Mouse (Mus musculus) bone marrow, adult 2 months (tissue): ENCODE data around the gene Dusp1. TPM values are rescaled to one million over a fixed set of nuclear protein-coding genes. Genes with fewer than 3 reads are reported as not detected.

Experiments used
- H3K27ac ChIP-seq: fragments of 200-500 bp; 2 replicates; pipeline ENCODE4 v1.5.1; 2012; ENCODE audit warnings: low read depth, mild to moderate bottlenecking, control low read depth, inconsistent platforms, low read length; ENCODE audit not compliant: control insufficient read depth, poor library complexity, insufficient read depth
- H3K4me1 ChIP-seq: fragments of 200-500 bp; 2 replicates; pipeline ENCODE4 v1.6.1; 2011; ENCODE audit warnings: low read length; ENCODE audit not compliant: control insufficient read depth, insufficient read depth
- H3K4me3 ChIP-seq: fragments of 200-500 bp; replicated peaks from 2 replicates; pipeline ENCODE3; 2011; ENCODE audit warnings: mild to moderate bottlenecking, low read depth, low read length, control low read depth; ENCODE audit not compliant: control insufficient read depth
- CTCF ChIP-seq: fragments of 200-500 bp; IDR thresholded peaks from 2 replicates; pipeline ENCODE4 v1.5.1; 2011; ENCODE audit warnings: low read length, control low read depth; ENCODE audit not compliant: control insufficient read depth, insufficient read depth
- POLR2A ChIP-seq: fragments of 200-500 bp; IDR thresholded peaks from 2 replicates; pipeline ENCODE4 v1.6.1; 2011; ENCODE audit warnings: low read depth, mild to moderate bottlenecking, control low read depth, low read length, borderline replicate concordance; ENCODE audit not compliant: control insufficient read depth
- WGBS: fragments of 180-500 bp; shearing (Covaris S2); methylation state at CpG from one replicate; pipeline ENCODE4 v1.1.7; 2018; 5-methylcytosine and 5-hydroxymethylcytosine counted together
- polyA plus RNA-seq: library from polyadenylated mRNA; stranded (reverse); fragments of >200 nt; gene quantifications from 2 replicates; pipeline ENCODE4 v1.2.4, GENCODE M21; 2011; ENCODE audit warnings: low replicate concordance; ENCODE audit not compliant: missing spikeins, insufficient read depth, insufficient read length

Gene Dusp1
- polyA plus RNA-seq, 1 experiment: 37.7 TPM

DNA sequence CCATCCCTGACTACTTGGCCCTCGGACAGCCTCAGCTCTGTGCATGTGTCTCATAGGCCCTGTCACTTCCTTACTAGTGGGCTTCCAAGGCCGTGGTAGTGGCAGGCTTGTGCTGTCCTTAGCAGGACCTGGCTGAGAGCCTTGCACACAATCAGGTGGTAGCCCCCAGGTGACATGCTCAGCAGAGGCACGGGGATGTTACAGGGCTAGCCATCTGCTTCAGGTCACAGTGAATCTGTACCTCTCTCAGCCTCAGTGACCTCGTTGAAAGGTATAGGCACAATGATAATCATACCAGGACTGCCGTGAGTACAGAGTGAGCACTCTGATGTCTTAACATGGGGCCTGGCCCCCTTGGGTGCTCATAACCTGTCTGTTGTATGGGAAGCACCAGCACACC, 12.8 kb upstream of the Dusp1 start:
- Histone ChIP-seq H3K4me3 (no peak overlapping the region), H3K27ac (no peak overlapping the region), H3K4me1 (peaks cover 3% of the 10 kb centered on the region; the same call in 1 of the 2 replicates)
- WGBS: 83% methylated on average over 5 of the region's 5 CpGs
- TF ChIP-seq CTCF (no peak), POLR2A (no peak)

DNA sequence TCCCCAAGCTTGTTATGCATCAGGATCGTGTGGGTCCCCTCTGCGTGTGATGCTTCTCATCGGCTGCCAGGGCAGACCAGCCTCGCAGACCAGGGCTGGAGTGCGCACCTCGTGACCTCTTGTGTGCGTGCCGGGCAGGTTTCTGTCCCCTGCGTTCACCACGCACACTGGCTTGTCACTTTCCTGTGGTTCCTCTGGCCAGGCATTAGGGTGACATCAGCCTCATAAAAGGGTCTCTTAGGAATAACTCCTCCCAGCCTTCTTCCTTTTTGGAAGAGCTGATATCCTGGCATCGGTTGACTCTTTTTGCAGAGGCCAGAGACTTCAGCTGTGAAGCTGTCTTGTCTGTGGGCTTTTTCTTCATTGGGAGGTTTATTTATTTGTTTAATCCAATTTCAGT, 12.2 kb upstream of the Dusp1 start:
- no peak overlapping the region for H3K4me3 ChIP-seq
- no peak overlapping the region for H3K27ac ChIP-seq
- 92% methylated on average over 11 of the region's 11 CpGs for WGBS
- peaks cover 3% of the 10 kb centered on the region; the same call in 1 of the 2 replicates for H3K4me1 ChIP-seq
- no peak for TF ChIP-seq POLR2A
- TF ChIP-seq CTCF: no peak

DNA sequence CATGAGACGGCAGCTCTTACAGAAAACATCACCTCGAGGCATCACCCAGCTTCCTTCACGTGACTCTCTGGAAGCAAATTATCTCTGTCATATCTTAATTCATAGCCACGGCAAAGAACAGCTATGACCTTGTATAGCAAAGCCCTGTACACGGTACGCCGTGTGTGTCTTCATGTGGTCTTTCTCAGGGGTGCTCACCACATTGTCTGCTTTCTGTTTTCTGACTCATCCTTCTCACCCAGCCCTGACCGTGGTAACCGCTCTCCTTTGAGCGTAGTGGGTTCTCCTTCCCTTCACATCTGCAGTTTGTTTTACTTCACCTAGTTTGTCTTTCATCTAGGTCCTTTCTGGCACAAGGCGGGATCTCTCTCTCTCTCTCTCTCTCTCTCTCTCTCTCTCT, 10.3 kb upstream of the Dusp1 start:
- no peak overlapping the region for H3K4me3 ChIP-seq
- no peak overlapping the region for H3K27ac ChIP-seq
- TF ChIP-seq CTCF (no peak), POLR2A (no peak)
- peaks cover 3% of the 10 kb centered on the region; the same call in 1 of the 2 replicates for H3K4me1 ChIP-seq
- 79% methylated on average over 11 of the region's 11 CpGs for WGBS

- H3K27ac ChIP-seq: no peak overlapping the region
- 56% methylated on average over 3 of the region's 3 CpGs for WGBS
- TF ChIP-seq CTCF (no peak), POLR2A (no peak)
- peaks cover 3% of the 10 kb centered on the region; the same call in 1 of the 2 replicates for H3K4me1 ChIP-seq
- no peak overlapping the region for H3K4me3 ChIP-seq
Observed at GRCm38 (mm10) chr17:26571377-26571776, 9.4 kb upstream of the Dusp1 start.

GRCm38 (mm10) chr17:26570651-26571118, 8.8 kb upstream of the Dusp1 start:
- TF ChIP-seq CTCF (no peak), POLR2A (no peak)
- H3K27ac ChIP-seq: no peak overlapping the region
- no peak overlapping the region for H3K4me3 ChIP-seq
- peaks cover 3% of the 10 kb centered on the region; the same call in 1 of the 2 replicates for H3K4me1 ChIP-seq
- WGBS: 45% methylated on average over 11 of the region's 11 CpGs

DNA sequence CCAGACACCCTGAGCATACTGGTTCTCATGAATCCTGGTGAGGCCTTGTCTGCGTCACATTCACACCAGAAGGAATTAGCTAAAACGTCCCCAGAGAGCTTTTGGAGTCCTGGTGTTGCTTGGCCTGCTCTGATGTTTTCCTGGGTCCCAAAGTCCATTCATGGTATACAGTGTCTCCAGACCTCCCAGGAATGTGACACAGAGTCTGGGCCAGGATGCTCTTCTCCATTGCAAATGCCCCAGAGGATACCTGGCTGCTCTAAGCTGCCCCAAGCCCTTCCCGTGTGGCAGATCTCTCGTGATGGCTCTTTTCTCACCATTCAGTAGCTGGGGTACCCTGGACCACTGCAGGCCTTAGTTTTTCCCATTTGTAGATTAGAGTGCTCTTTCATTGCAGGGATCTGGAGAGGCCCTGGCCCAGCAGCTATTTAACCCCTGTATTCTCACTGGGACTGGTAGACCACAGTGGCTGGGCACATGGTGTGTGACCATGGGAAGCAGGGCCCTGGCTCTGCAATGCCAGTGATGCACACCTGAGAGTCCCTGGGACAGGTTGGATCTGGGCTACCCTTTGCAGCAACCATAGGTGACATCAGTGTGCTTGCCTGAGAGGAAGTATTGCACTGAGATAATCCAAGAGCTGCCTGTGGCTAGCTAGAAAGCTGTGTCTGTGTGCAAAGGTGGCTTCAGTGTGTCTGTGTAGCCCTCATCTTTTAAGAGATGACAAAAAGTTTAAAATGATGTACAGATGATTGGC, 7.8 kb upstream of the Dusp1 start:
- WGBS: 84% methylated on average over 4 of the region's 4 CpGs

GRCm38 (mm10) chr17:26567818-26568173, 5.9 kb upstream of the Dusp1 start:
- H3K4me1 ChIP-seq: peaks cover 3% of the 10 kb centered on the region; the same call in 1 of the 2 replicates
- 88% methylated on average over 4 of the region's 4 CpGs for WGBS
- TF ChIP-seq POLR2A (no peak), CTCF (no peak)
- H3K4me3 ChIP-seq: no peak overlapping the region
- H3K27ac ChIP-seq: no peak overlapping the region

More for the DNA sequence above, 7.8 kb upstream of the Dusp1 start:
- peaks cover 3% of the 10 kb centered on the region; the same call in 1 of the 2 replicates for H3K4me1 ChIP-seq
- no peak overlapping the region for H3K4me3 ChIP-seq
- no peak overlapping the region for H3K27ac ChIP-seq
- TF ChIP-seq POLR2A (no peak), CTCF (no peak)

GRCm38 (mm10) chr17:26567142-26567817, 5.4 kb upstream of the Dusp1 start:
- TF ChIP-seq CTCF: no peak
- no peak for TF ChIP-seq POLR2A
- WGBS: 84% methylated on average over 8 of the region's 8 CpGs
- H3K27ac ChIP-seq: no peak overlapping the region
- H3K4me1 ChIP-seq: peaks cover 3% of the 10 kb centered on the region; the same call in 1 of the 2 replicates
- H3K4me3 ChIP-seq: no peak overlapping the region
